Mouse (Mus musculus) myocyte (in vitro differentiated cells): ENCODE measurements around the gene Nop10.

Source experiments
- CEBPB ChIP-seq: IDR thresholded peaks from 2 replicates; pipeline ENCODE4 v1.6.1; 2011; ENCODE audit warnings: mild to moderate bottlenecking, moderate library complexity; ENCODE audit not compliant: poor library complexity, insufficient read depth, severe bottlenecking
- E2F4 ChIP-seq: IDR thresholded peaks from one replicate; pipeline ENCODE4 v1.6.1; 2011; ENCODE audit warnings: mild to moderate bottlenecking, control low read depth, moderate library complexity; ENCODE audit not compliant: insufficient read depth
- POLR2A ChIP-seq: IDR thresholded peaks from one replicate; pipeline ENCODE4 v1.6.1; 2011; ENCODE audit warnings: low read depth, mild to moderate bottlenecking, control low read depth, moderate library complexity; ENCODE audit not compliant: insufficient read length
- POLR2AphosphoS2 ChIP-seq: IDR thresholded peaks from one replicate; pipeline ENCODE4 v1.6.1; 2011; ENCODE audit warnings: low read depth, control low read depth; ENCODE audit not compliant: insufficient read length
- TCF12 ChIP-seq: IDR thresholded peaks from one replicate; pipeline ENCODE4 v1.6.1; 2011; ENCODE audit warnings: mild to moderate bottlenecking, control low read depth; ENCODE audit not compliant: poor library complexity, insufficient read depth, severe bottlenecking

GRCm38 (mm10) chr2:112273474-112273873 lies 11.7 kb downstream of the Nop10 start:
- TF ChIP-seq POLR2A (no peak), TCF12 (no peak), POLR2AphosphoS2 (no peak), CEBPB (no peak), E2F4 (no peak)
